Mouse (Mus musculus): ENCODE data around the gene Igf2r.

Igf2r gene

GRCm38 (mm10) chr17:12782861-12783847 lies 13.7 kb upstream of the Igf2r start:
- peak in 1 of 2 experiments; percentile 26 for DNase-seq (ENCODE audit: low spot score in 2 of 2)

- DNase-seq (ENCODE audit: low spot score in 2 of 2), result no peak
Measured at GRCm38 (mm10) chr17:12781101-12781500, 11.6 kb upstream of the Igf2r start.

GRCm38 (mm10) chr17:12780125-12780524 lies 10.7 kb upstream of the Igf2r start:
- no peak for DNase-seq (ENCODE audit: low spot score in 2 of 2)

- DNase-seq (ENCODE audit: low spot score in 2 of 2), result peak in 1 of 2 experiments; percentile 18
Measured at GRCm38 (mm10) chr17:12779442-12779841, 10.0 kb upstream of the Igf2r start.

GRCm38 (mm10) chr17:12773956-12774355 lies 4.5 kb upstream of the Igf2r start:
- no peak for DNase-seq (ENCODE audit: low spot score in 2 of 2)

GRCm38 (mm10) chr17:12770500-12770899 lies 1.0 kb upstream of the Igf2r start:
- DNase-seq (ENCODE audit: low spot score in 2 of 2), result no peak

GRCm38 (mm10) chr17:12768415-12769379 lies 767 bp downstream of the Igf2r start:
- no peak for DNase-seq (ENCODE audit: low spot score in 2 of 2)

- no peak for DNase-seq (ENCODE audit: low spot score in 2 of 2)
Measured at GRCm38 (mm10) chr17:12767294-12767852, 2.1 kb downstream of the Igf2r start.

- no peak for DNase-seq (ENCODE audit: low spot score in 2 of 2)
Measured at GRCm38 (mm10) chr17:12763412-12763811, 6.1 kb downstream of the Igf2r start.

GRCm38 (mm10) chr17:12760355-12761146 lies 8.9 kb downstream of the Igf2r start:
- no peak for DNase-seq (ENCODE audit: low spot score in 2 of 2)

GRCm38 (mm10) chr17:12759646-12760074 lies 9.8 kb downstream of the Igf2r start:
- DNase-seq (ENCODE audit: low spot score in 2 of 2), result no peak

- no peak for DNase-seq (ENCODE audit: low spot score in 2 of 2)
Measured at GRCm38 (mm10) chr17:12758701-12759455, 10.6 kb downstream of the Igf2r start.

- DNase-seq (ENCODE audit: low spot score in 2 of 2), result no peak
Measured at GRCm38 (mm10) chr17:12757990-12758389, 11.5 kb downstream of the Igf2r start.

- no peak for DNase-seq (ENCODE audit: low spot score in 2 of 2)
Measured at GRCm38 (mm10) chr17:12757161-12757560, 12.3 kb downstream of the Igf2r start.

- DNase-seq (ENCODE audit: low spot score in 2 of 2), result no peak
Measured at GRCm38 (mm10) chr17:12755951-12756350, 13.5 kb downstream of the Igf2r start.

- DNase-seq (ENCODE audit: low spot score in 2 of 2), result no peak
Measured at GRCm38 (mm10) chr17:12755146-12755545, 14.3 kb downstream of the Igf2r start.

GRCm38 (mm10) chr17:12754243-12755007 lies 15.0 kb downstream of the Igf2r start:
- DNase-seq (ENCODE audit: low spot score in 2 of 2), result no peak

GRCm38 (mm10) chr17:12753050-12753449 lies 16.4 kb downstream of the Igf2r start:
- no peak for DNase-seq (ENCODE audit: low spot score in 2 of 2)

GRCm38 (mm10) chr17:12751641-12752040 lies 17.8 kb downstream of the Igf2r start:
- no peak for DNase-seq (ENCODE audit: low spot score in 2 of 2)
